Mouse (Mus musculus): Measurements from ENCODE around the gene Gm45521.
A peak's percentile ranks its signal among the peaks of the same experiment; 100 is the strongest.

GRCm38 (mm10) chr14:8000831-8001685, 44.0 kb downstream of the Gm45521 start:
- no peak for TF ChIP-seq POLR2A (IDR thresholded peaks at IDR 0.05; ENCODE audit: insufficient read length, low read depth)
- no peak for TF ChIP-seq USF1 (IDR thresholded peaks at IDR 0.05; ENCODE audit: low read depth)
- TF ChIP-seq TCF12 (IDR thresholded peaks at IDR 0.05; ENCODE audit: insufficient read depth, poor library complexity, severe bottlenecking): no peak
- TF ChIP-seq MYOD1 (IDR thresholded peaks at IDR 0.05; ENCODE audit: control insufficient read depth in 1 of 3, insufficient read length in 2 of 3, low read depth in 2 of 3): peak in 2 of 3 experiments; percentile 54 to 90
- no peak for TF ChIP-seq POLR2AphosphoS2 (IDR thresholded peaks at IDR 0.05; ENCODE audit: insufficient read length, low read depth)
- no peak for TF ChIP-seq CEBPB (IDR thresholded peaks at IDR 0.05; ENCODE audit: insufficient read depth, poor library complexity, severe bottlenecking)
- TF ChIP-seq MAX (IDR thresholded peaks at IDR 0.05; ENCODE audit: low read depth): no peak
- TF ChIP-seq SRF (IDR thresholded peaks at IDR 0.05; ENCODE audit: control insufficient read depth, insufficient read length, low read depth): no peak

All from myocyte (in vitro differentiated cells).